Mouse (Mus musculus) thymus, postnatal 36 days (tissue): ENCODE measurements around the gene Timm8b.
"Not testable (repeated sequence)": the region's sequence is repeated elsewhere in the genome, so short reads cannot be mapped to it uniquely, and the experiment has no call there.

Experiments
- DNase-seq, 2 experiments: peaks; one replicate each; pipeline ENCODE4 v3.0.0; 2022; ENCODE audit warnings: mixed read lengths in 2 of 2

The Timm8b gene

GRCm38 (mm10) chr9:50602055-50602845, 1.5 kb upstream of the Timm8b start:
- DNase-seq, result no peak

DNA sequence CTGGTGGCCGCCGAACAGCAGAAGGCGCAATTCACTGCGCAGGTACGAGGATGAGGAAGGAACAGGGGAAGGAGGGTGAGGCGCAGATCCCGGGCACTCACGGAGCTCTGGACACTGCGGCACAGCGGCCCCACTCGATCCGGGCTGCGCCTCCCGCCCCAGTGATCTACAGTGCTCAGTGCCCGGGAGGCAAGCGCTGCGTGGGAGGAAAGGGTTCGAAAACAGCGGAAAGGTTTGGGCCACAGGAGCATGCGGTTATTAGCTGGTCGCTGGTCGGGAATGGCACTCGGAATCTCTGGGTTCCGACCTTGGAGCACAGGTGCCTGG, 251 bp downstream of the Timm8b start:
- no peak for DNase-seq

- DNase-seq, result no peak
Measured at GRCm38 (mm10) chr9:50604338-50604737, 628 bp downstream of the Timm8b start.

DNA sequence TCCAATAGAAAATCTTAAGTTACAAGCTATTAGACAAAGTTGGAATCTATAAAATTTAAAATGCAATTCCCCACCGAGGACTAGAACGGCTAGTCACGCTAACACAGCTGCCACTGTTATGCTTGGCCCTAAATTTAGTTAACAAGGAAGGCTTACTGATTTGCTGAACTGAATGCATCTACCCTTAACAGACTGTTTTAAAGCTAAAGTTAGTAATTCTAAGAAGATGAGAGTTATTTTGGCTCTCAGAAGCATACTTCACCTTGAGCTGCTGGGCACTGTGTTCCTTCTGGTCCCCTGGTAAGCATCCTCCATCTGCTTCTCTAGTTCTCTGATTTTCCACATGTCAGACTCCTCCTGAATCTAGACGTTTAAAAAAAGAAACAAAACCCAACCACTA, 8.4 kb downstream of the Timm8b start:
- no peak for DNase-seq

GRCm38 (mm10) chr9:50616161-50616560, 12.5 kb downstream of the Timm8b start:
- no peak for DNase-seq

DNA sequence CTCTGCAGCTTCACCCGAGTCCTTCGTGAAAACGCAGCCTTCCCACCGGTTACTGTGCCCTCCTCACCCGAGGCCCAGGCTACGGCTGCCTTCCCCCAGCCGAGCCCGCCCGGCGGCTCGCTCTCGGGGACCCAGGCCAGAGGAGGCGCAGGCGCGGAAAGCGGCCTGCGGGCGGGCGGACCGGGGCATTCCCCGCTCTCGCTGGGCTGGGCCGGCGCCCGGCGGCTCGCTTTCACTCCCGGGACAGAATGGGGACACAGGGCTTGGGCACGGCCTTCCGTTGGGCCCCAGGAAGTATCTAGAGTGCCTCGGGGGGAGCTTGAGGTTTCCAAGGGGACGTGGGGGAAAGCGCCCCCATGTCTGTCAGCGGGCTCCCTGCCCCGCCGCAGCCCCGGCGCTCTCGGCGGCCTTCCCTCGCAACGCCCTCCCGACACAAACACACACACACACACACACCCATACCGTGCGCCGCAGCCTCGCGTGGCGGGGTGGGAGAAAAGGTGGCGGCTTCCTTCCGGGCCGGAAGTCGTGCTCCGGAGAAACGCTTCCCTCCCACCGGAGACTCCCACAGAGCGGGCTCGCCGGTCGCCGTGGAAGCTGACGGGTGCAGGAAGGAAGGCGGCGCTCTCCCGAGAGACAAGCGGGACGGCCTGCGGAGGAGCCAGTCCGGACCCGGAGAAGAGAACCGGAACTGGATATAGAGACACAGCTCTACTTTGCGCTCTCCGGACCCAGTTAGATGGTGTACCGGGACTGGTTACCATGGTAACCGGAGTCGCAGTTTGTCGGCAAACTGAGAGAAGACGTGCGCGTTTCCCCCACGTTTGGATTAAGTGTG, 13.3 kb downstream of the Timm8b start, which contains the start of the genes Pih1d2 and Nkapd1:
Gene Pih1d2 (plus strand): TSS at position 556 of the 838 bp plus-strand sequence.
Gene Nkapd1 (minus strand): TSS at position 699 of the 838 bp plus-strand sequence.
- peak; percentile 82 to 83 for DNase-seq

DNA sequence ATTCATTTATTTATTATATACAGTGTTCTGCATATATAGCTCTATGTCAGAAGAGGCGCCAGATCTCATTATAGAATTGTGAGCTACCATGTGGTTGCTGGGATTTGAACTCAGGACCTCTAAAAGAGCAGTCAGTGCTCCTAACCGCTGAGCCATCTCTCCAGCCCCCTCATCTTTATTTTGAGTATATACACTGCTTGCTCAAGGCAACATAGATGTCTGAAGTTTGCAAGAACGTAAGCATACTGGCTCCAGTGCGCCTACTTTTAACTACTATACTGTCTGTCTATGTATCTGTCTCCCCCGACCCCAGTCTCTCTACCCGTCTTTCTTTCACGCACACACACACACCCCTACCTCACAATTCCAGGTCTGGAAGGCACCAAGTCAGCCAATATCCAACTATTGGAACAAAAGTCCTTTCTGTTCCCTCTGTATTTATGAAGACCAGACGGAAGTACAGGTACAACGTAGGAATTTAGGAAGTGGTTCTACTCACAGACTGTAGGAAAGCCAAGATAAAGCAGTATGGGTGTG, 14.2 kb downstream of the Timm8b start:
- DNase-seq, result no peak

- not testable (repeated sequence) for DNase-seq
Measured at GRCm38 (mm10) chr9:50630903-50631302, 27.2 kb downstream of the Timm8b start.

GRCm38 (mm10) chr9:50632016-50632688, 28.4 kb downstream of the Timm8b start:
- no peak for DNase-seq

DNA sequence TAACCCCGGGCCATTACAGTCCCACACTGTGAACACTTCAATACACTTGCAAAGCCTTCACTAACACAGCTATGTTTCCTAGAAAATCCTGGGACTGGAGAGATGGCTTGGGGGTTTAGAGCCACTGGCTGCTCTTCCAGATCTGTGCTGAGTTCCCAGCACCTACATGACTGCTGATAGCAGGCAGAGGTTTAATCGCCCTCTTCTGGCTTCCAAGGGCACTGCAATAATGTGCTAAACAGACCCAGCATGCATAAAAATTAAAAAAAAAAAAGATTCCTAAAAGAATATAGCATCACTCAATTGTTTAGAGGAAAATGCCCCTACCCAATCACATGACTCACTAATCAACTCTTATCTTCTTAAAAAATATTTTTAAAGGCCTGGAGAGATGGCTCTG, 29.3 kb downstream of the Timm8b start:
- DNase-seq, result no peak

- DNase-seq, result no peak
Measured at GRCm38 (mm10) chr9:50634270-50634669, 30.6 kb downstream of the Timm8b start.

DNA sequence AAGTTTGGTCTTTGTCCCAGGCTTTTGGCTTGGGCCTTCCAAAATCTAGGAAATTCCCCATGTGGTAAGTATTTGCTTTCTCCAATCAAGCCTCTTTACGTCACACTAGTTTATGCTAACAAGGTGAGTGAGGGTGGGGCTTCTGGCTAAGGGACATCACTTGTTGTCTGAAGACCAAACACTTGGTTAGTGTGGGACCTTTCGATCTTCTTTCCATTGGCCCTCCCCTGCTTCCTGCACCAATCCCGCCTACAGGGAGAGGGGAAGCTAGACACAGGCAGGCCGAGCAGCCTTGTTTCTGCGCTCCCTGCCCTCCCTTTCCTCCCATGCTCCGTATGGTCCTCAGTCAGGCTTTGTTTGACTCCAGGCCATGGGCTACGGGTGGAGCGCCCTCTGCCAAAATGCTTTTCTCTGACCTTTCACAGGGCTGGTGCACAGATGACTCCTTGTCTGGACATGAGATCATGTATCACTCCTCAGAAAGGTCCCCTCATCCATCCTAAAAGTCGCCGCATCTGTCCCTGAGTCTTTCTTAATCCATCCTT, 43.2 kb downstream of the Timm8b start:
- DNase-seq, result no peak

- DNase-seq, result no peak
Measured at GRCm38 (mm10) chr9:50650503-50650902, 46.8 kb downstream of the Timm8b start.
